Mouse (Mus musculus): ENCODE data around the gene Eif2ak3.

GRCm38 (mm10) chr6:70815471-70815870 is 28.8 kb upstream of the Eif2ak3 start:
- no peak for TF ChIP-seq POLR2A (IDR thresholded peaks at IDR 0.05; ENCODE audit: borderline replicate concordance, low read depth, low read length)
- TF ChIP-seq CTCF (IDR thresholded peaks at IDR 0.05; ENCODE audit: low read depth, low read length) = no peak

Measured in bone marrow macrophage, adult 2 months (primary cell).